Mouse (Mus musculus) 416B (cell line): Measurements from ENCODE around the gene Ier2.
A peak's percentile ranks its signal among the peaks of the same experiment; 100 is the strongest.
"Not testable (repeated sequence)": the region's sequence is repeated elsewhere in the genome, so short reads cannot be mapped to it uniquely, and the experiment has no call there.

ENCODE experiments used
- DNase-seq: peaks from one replicate; pipeline ENCODE4 v3.0.0; 2011; ENCODE audit warnings: low read depth

Gene Ier2

GRCm38 (mm10) chr8:84639162-84640009, 23.3 kb downstream of the Ier2 start:
- peak; percentile 89 for DNase-seq

GRCm38 (mm10) chr8:84638555-84639161, 24.0 kb downstream of the Ier2 start:
- no peak for DNase-seq

GRCm38 (mm10) chr8:84637946-84638554, 24.6 kb downstream of the Ier2 start:
- peak; percentile 45 for DNase-seq

- no peak for DNase-seq
Measured at GRCm38 (mm10) chr8:84636051-84636691, 26.5 kb downstream of the Ier2 start.

GRCm38 (mm10) chr8:84635397-84636050, 27.1 kb downstream of the Ier2 start:
- no peak for DNase-seq

- no peak for DNase-seq
Measured at GRCm38 (mm10) chr8:84634849-84635304, 27.8 kb downstream of the Ier2 start.

- no peak for DNase-seq
Measured at GRCm38 (mm10) chr8:84633841-84634584, 28.6 kb downstream of the Ier2 start.

- DNase-seq = no peak
Measured at GRCm38 (mm10) chr8:84631813-84632212, 30.8 kb downstream of the Ier2 start.

GRCm38 (mm10) chr8:84630145-84630544, 32.5 kb downstream of the Ier2 start:
- DNase-seq = no peak

GRCm38 (mm10) chr8:84629586-84629985, 33.1 kb downstream of the Ier2 start:
- DNase-seq = no peak

- DNase-seq = not testable (repeated sequence)
Measured at GRCm38 (mm10) chr8:84623425-84623824, 39.2 kb downstream of the Ier2 start.

GRCm38 (mm10) chr8:84621102-84621625, 41.5 kb downstream of the Ier2 start:
- peak; percentile 11 for DNase-seq

- DNase-seq = no peak
Measured at GRCm38 (mm10) chr8:84617005-84617404, 45.6 kb downstream of the Ier2 start.

GRCm38 (mm10) chr8:84615666-84616485, 46.8 kb downstream of the Ier2 start:
- no peak for DNase-seq

GRCm38 (mm10) chr8:84614512-84615223, 48.0 kb downstream of the Ier2 start:
- DNase-seq = peak; percentile 64
